Mouse (Mus musculus) CH12F3 (cell line): ENCODE data around the gene Fam20b.

Source experiments
- in situ Hi-C: fragments of 300-500 bp; cut with MboI; formaldehyde crosslinking; loops from 2 replicates; pipeline ENCODE4 v1.14.3; 2020; ENCODE audit warnings: low sequenced_read_pairs

Gene Fam20b

GRCm38 (mm10) chr1:156642813-156643212 is 76.1 kb downstream of the Fam20b start:
- in situ Hi-C loops: no loop called here

GRCm38 (mm10) chr1:156641808-156642207 is 77.1 kb downstream of the Fam20b start:
- in situ Hi-C loops: no loop called here

GRCm38 (mm10) chr1:156640577-156640976 is 78.3 kb downstream of the Fam20b start:
- in situ Hi-C loops: no loop called here

- in situ Hi-C loops: no loop called here
These were observed 79.4 kb downstream of the Fam20b start for GRCm38 (mm10) chr1:156639455-156639854.

GRCm38 (mm10) chr1:156635148-156635547 is 83.7 kb downstream of the Fam20b start:
- in situ Hi-C loops: no loop called here

- in situ Hi-C loops: no loop called here
These were observed 85.8 kb downstream of the Fam20b start for GRCm38 (mm10) chr1:156633095-156633494.

GRCm38 (mm10) chr1:156630965-156631364 is 87.9 kb downstream of the Fam20b start:
- in situ Hi-C loops: no loop called here

- in situ Hi-C loops: no loop called here
These were observed 88.9 kb downstream of the Fam20b start for GRCm38 (mm10) chr1:156629984-156630383.
